Mouse (Mus musculus) megakaryocyte, embryonic 14.5 days (primary cell): ENCODE data around the gene Ccnb1. TPM values are rescaled to one million over a fixed set of nuclear protein-coding genes. Genes with fewer than 3 reads are reported as not detected.
A peak's percentile ranks its signal among the peaks of the same experiment; 100 is the strongest.

Experiments
- H3K27me3 ChIP-seq: replicated peaks from 2 replicates; pipeline ENCODE3; 2012; ENCODE audit warnings: inconsistent platforms
- H3K36me3 ChIP-seq: replicated peaks from 2 replicates; pipeline ENCODE3; 2012; ENCODE audit warnings: low read length, inconsistent platforms, mixed read lengths
- H3K4me1 ChIP-seq: 2 replicates; pipeline ENCODE4 v1.6.1; 2012; ENCODE audit warnings: inconsistent platforms
- H3K4me3 ChIP-seq: replicated peaks from 2 replicates; pipeline ENCODE3; 2012; ENCODE audit warnings: moderate library complexity, mild to moderate bottlenecking, inconsistent platforms
- H3K9me3 ChIP-seq: 2 replicates; pipeline ENCODE4 v1.6.1; 2012; ENCODE audit warnings: inconsistent platforms
- FLI1 ChIP-seq: IDR thresholded peaks from 2 replicates; pipeline ENCODE4 v1.6.1; 2012; ENCODE audit warnings: low read length, inconsistent platforms, mixed read lengths
- GATA1 ChIP-seq: IDR thresholded peaks from 3 replicates; pipeline ENCODE4 v1.6.1; 2012; ENCODE audit warnings: mixed read lengths, low read length, inconsistent platforms, borderline replicate concordance
- polyA plus RNA-seq: library from polyadenylated mRNA; stranded (reverse); fragments of >175 nt; gene quantifications from 2 replicates; pipeline ENCODE4 v1.2.3, GENCODE M21; 2012; ENCODE audit warnings: low replicate concordance; ENCODE audit not compliant: insufficient read depth

Gene Ccnb1
- 3.9 TPM in 1 of 2 replicates, not detected in the other for polyA plus RNA-seq

- no peaks in the 10 kb centered on the region for H3K9me3 ChIP-seq
- peak within 1 kb of the TSS; percentile 91 for H3K4me3 ChIP-seq
- peaks cover 31% of the 10 kb centered on the region for H3K36me3 ChIP-seq
- H3K4me1 ChIP-seq: peaks cover 38% of the 10 kb centered on the region
- no peaks in the 10 kb centered on the region for H3K27me3 ChIP-seq
- TF ChIP-seq FLI1 (no peak), GATA1 (no peak)
These were observed at the start of gene Ccnb1 for GRCm38 (mm10) chr13:100786414-100786867. Gene Ccnb1, minus strand, starts transcription at chr13:100786570.

- TF ChIP-seq FLI1: no peak
- H3K9me3 ChIP-seq: no peaks in the 10 kb centered on the region
- H3K36me3 ChIP-seq: no peaks in the 10 kb centered on the region
- no peak overlapping the region for H3K4me3 ChIP-seq
- peaks cover 58% of the 10 kb centered on the region for H3K4me1 ChIP-seq
- H3K27me3 ChIP-seq: no peaks in the 10 kb centered on the region
These were observed 48.4 kb upstream of the Ccnb1 start for GRCm38 (mm10) chr13:100834777-100835176.

- H3K36me3 ChIP-seq: peaks cover 6% of the 10 kb centered on the region
- peak overlapping the region; percentile 98 for H3K4me3 ChIP-seq
- no peak for TF ChIP-seq GATA1
These were observed 47.3 kb upstream of the Ccnb1 start for GRCm38 (mm10) chr13:100833640-100834002.

GRCm38 (mm10) chr13:100832741-100833639, 46.6 kb upstream of the Ccnb1 start, which contains the start of gene Slc30a5:
Gene Slc30a5, minus strand, starts transcription at chr13:100833427.
- Histone ChIP-seq H3K9me3 (no peaks in the 10 kb centered on the region), H3K4me1 (peaks cover 60% of the 10 kb centered on the region), H3K4me3 (peak within 1 kb of the TSS; percentile 98), H3K36me3 (peaks cover 11% of the 10 kb centered on the region), H3K27me3 (no peaks in the 10 kb centered on the region)
- TF ChIP-seq FLI1 (no peak), GATA1 (no peak)

More at GRCm38 (mm10) chr13:100833640-100834002, 47.3 kb upstream of the Ccnb1 start:
- Histone ChIP-seq H3K27me3 (no peaks in the 10 kb centered on the region), H3K4me1 (peaks cover 62% of the 10 kb centered on the region), H3K9me3 (no peaks in the 10 kb centered on the region)

GRCm38 (mm10) chr13:100832188-100832587, 45.8 kb upstream of the Ccnb1 start:
- H3K27me3 ChIP-seq: no peaks in the 10 kb centered on the region
- H3K4me3 ChIP-seq: peak overlapping the region; percentile 98
- peaks cover 19% of the 10 kb centered on the region for H3K36me3 ChIP-seq
- TF ChIP-seq GATA1 (no peak), FLI1 (no peak)
- H3K9me3 ChIP-seq: no peaks in the 10 kb centered on the region
- peaks cover 58% of the 10 kb centered on the region for H3K4me1 ChIP-seq

GRCm38 (mm10) chr13:100831123-100831522, 44.8 kb upstream of the Ccnb1 start:
- Histone ChIP-seq H3K9me3 (no peaks in the 10 kb centered on the region), H3K4me3 (peak overlapping the region; percentile 87)
- no peak for TF ChIP-seq GATA1
- no peak for TF ChIP-seq FLI1

GRCm38 (mm10) chr13:100825627-100826410, 39.4 kb upstream of the Ccnb1 start:
- Histone ChIP-seq H3K27me3 (no peaks in the 10 kb centered on the region), H3K4me3 (no peak overlapping the region), H3K4me1 (peaks cover 24% of the 10 kb centered on the region), H3K36me3 (peaks cover 81% of the 10 kb centered on the region), H3K9me3 (no peaks in the 10 kb centered on the region)
- TF ChIP-seq FLI1 (no peak), GATA1 (no peak)

More at GRCm38 (mm10) chr13:100831123-100831522, 44.8 kb upstream of the Ccnb1 start:
- Histone ChIP-seq H3K27me3 (no peaks in the 10 kb centered on the region), H3K36me3 (peaks cover 29% of the 10 kb centered on the region), H3K4me1 (peaks cover 60% of the 10 kb centered on the region)

- peaks cover 15% of the 10 kb centered on the region; the same call in 1 of the 2 replicates for H3K4me1 ChIP-seq
- no peak overlapping the region for H3K4me3 ChIP-seq
- H3K36me3 ChIP-seq: peaks cover 89% of the 10 kb centered on the region
- no peaks in the 10 kb centered on the region for H3K9me3 ChIP-seq
- H3K27me3 ChIP-seq: no peaks in the 10 kb centered on the region
- TF ChIP-seq FLI1 (no peak), GATA1 (no peak)
These were observed 38.5 kb upstream of the Ccnb1 start for GRCm38 (mm10) chr13:100824916-100825315.

- Histone ChIP-seq H3K27me3 (no peaks in the 10 kb centered on the region), H3K4me1 (peaks cover 10% of the 10 kb centered on the region; the same call in 1 of the 2 replicates), H3K36me3 (peaks cover 93% of the 10 kb centered on the region), H3K4me3 (no peak overlapping the region), H3K9me3 (no peaks in the 10 kb centered on the region)
- TF ChIP-seq GATA1 (no peak), FLI1 (no peak)
These were observed 37.9 kb upstream of the Ccnb1 start for GRCm38 (mm10) chr13:100824306-100824705.
